Mouse (Mus musculus) embryo, embryonic 9.5 days (tissue): ENCODE measurements around the gene Hs3st6.
"Not testable (repeated sequence)": the region's sequence is repeated elsewhere in the genome, so short reads cannot be mapped to it uniquely, and the experiment has no call there.

Experiments used
- DNase-seq: peaks from one replicate; pipeline ENCODE4 v3.0.0-alpha.2; 2017; ENCODE audit errors: extremely low spot score

Gene Hs3st6

DNA sequence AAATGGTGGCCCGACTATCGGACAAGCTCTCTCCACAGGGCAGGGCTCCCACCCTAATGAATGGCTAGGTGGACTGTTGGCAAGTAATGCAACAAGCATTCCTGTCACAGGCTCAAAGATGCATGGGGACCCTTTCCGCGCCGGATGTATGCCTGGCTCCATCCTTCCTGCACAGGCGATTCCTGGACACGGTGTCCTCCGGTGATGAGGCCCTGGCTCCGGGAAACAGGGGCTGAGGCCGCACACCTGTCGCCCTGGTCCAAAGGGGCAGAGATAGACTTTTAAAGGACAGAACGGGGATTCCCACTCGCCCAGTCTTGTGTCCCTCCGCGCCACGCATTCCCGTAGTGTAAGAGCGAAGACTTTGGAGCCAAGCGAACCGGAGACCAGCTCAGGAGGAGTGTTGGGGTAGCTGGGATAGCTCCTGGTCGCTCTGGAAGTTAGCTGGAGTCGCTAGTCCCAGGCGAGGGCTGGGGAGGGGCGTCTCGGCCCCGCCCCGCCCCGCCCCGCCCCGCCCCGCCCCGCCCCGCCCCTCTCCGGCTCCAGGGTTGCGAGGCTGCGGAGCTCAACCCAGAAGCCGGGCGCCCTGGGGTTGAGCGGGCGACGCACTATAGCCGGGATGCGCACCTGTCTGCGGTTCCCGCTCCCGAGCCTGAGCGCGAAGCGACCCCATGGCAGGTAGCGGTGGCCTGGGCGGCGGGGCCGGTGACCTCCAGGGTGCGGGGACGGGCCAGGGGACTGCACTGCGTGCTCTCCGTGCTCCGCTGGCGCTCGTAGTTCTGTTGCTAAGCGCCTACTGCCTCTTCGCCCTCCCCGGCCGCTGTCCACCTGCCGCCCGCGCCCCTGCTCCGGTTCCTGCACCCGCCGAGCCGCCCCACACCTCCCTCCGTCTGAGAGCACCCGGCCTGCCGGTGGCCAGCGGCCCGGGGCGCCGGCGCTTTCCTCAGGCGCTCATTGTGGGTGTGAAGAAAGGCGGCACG is at the start of gene Hs3st6:
Gene Hs3st6, plus strand, starts transcription at position 574 of the 980 bp plus-strand sequence.
- DNase-seq = peak; percentile 82

DNA sequence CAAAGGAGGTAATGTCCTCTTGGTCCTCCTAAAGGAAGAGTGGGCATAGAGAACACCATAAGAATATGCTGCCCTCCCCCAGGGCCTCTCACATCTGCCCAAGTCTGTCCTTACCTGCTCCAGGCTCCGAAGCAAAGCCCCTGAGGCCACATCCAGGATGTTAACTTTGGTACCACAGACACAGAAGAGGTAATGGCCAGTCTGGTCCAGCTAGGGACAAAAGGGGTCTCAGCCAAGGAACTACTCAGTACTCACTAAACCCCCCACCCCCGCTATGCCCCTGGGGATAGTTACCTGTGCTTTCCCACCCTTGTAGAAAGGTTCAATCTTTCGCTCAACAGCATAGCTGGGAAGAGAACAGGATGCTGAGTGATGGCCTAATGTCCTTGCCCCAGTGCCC is 47.0 kb upstream of the Hs3st6 start:
- DNase-seq = no peak

GRCm38 (mm10) chr17:24706982-24707800 is 45.6 kb upstream of the Hs3st6 start, which contains the start of gene Tbl3:
Gene Tbl3 (minus strand): TSS chr17:24707660.
- peak; percentile 95 for DNase-seq

DNA sequence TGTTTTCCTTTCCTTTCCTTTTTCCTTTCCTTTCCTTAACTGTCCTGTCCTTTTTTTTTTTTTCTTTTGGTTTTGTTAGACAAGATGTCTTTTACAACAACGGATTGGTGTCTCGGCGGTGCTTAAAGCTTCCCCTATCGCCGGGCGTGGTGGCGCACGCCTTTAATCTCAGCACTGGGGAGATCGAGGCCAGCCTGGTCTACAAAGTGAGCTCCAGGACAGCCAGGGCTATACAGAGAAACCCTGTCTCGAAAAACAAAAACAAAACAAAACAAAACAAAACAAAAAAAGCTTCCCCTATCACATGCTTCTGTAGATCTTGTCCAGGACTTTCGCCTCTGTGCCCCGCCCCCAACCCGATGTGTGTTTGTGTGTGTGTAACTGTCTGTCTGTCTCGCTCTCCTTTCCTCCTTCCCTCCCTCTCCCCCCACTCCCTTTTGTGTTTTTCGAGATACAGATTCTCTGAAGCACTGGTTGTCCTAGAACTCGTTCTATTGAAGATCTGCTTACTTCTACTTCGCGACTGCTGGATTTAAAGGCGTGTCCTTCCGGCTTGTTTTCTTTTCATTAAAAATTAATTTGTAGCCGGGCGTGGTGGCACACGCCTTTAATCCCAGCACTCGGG is 44.9 kb upstream of the Hs3st6 start:
- DNase-seq = no peak

DNA sequence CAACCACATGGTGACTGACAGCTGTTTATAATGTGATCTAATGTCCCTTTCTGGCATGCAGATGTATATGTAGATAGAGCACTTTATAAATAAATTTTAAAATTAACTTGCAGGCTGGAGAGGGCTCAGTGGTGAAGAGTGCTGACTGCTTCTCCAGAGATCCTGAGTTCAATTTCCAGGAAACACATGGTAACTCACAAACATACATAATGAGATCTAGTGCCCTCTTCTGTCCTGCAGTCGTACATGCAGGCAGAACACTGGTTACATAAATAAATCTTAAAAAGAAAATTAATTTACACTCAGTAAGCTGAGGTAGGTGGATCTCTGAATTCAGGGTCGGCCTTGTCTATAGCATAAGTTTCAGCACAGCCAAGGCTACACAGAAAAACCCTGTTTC is 44.1 kb upstream of the Hs3st6 start:
- no peak for DNase-seq

DNA sequence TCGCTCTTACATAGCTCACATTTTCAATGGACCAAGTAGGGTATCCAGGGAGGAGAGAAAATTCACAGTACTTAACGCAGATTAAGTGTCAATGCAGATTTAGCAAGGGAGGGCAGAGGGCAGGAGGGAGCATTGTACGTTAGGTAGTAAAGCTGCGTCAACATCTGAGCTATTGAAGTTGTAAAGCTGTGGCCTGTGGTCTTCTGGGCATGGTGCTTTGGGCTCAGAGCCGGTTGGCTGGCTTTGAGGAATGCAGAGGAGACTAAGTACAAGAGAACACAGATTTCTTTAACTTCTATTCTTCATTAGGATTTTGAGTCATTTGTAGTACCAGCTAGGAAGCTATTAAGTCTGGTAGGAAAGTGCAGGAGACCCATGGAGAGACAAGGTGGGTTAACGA is 37.2 kb upstream of the Hs3st6 start:
- no peak for DNase-seq

DNA sequence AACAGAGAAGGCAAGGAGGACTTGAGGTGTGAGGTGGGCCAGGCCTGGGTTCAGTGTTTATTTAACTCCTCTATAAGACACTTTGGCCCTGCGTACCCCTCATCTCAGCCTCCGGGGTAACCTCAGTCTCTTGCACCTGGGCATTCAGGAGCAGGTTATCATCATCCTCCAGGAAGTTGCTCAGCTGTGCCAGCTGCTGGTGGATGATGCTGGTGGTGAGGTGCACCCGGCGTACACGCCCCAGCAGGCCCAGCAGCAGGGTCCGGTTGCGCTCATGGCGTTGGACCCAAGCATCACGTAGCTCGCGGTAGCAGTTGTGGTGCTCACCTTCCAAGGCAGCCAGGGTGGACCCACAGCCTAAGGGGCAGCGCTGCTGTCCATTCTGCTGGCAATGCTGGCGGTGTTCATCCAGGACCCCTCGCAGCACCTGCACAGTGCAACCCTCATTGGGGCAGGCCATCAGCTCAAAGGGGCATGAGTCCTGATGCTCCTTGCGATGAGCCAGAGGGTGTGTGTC is 36.6 kb upstream of the Hs3st6 start:
- DNase-seq = no peak

DNA sequence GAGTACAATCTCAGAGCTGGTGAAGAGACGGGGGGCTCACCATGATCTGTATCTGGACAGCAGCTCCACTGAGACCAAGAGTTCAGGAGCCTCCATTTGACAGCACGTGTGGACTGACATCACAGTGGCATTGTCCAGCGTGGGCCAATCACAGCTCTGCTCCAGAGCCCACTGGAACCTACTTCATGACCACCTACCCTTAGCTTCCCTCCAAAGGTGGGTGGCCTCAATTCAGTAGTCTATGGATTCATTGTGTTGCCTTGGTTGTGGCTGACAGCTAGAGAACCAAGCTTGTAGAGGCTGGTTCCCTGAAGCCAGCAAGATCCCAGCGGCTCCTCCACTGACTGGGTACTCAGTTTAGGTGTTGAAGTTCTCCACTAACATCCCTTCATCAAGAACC is 34.8 kb upstream of the Hs3st6 start, which contains the start of the genes Rnf151 and Rps2:
Gene Rnf151, minus strand, starts transcription at position 121 of the 400 bp plus-strand sequence.
Gene Rps2, plus strand, starts transcription at position 174 of the 400 bp plus-strand sequence.
- no peak for DNase-seq

DNA sequence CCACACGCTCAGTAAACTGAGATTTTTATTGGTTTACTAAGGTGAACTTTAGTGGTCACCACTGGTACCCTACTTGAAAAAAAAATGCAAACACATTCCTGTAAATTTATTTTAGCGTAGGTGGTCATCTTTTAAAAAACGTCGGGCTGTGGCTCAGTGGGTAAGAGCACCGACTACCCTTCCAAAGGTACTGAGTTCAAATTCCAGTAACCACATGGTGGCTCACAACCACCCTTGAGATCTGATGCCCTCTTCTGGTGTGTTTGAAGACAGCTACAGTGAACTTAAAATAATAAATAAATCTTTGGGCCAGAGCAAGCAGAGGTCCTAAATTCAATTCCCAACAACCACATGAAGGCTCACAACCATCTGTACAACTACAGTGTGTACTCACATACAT is 33.9 kb upstream of the Hs3st6 start:
- not testable (repeated sequence) for DNase-seq

DNA sequence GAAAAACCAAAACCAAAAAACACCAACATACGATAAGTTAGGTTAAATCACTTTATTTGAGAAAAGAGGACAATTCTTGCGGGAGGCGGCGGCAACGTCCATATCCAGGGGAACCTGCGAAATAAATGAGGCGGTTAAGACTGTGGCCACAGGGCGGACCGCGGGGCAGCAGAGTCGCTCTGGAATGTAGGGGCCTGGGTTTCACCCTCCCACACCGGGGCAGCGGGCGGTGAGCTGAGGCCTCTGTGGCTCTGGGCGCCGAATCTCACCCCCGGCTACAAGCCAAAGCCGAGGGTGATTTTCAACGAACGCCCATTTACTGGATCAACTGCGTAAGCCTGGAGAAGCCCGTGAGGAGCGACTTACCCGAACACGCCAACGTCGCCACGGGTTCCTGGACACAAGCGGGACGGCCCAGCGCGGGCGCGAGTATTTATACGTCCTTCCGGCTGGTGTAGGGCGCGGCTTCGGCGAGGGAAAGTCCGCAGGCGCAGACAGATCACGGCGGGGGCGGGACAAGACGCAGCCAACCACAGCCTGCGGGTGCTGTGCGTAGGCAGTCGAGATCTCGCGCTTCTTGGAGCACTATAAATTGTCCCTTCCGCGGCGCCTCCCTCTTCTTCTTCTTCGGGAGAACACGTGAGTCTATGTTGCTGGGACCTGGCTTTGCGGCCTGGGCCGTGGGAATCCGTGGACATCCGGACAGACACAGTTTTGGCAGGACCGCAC is 33.1 kb upstream of the Hs3st6 start:
- peak; percentile 98 for DNase-seq

DNA sequence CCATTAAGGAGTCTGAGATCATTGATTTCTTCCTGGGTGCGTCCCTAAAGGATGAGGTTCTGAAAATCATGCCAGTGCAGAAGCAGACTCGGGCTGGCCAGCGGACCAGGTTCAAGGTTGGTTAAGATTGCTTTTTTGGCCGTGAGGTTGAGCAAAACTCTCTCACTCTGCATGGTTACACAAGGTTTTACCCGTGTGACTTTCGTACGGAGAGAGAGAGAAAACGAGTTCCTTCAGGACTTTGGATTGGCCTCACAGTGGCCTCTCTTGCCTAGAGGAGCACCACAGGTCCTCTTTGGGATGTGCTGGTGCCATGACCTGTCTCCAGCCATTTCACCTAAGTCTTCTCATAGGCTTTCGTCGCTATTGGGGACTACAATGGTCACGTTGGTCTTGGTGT is 32.2 kb upstream of the Hs3st6 start:
- DNase-seq = not testable (repeated sequence)

- DNase-seq = not testable (repeated sequence)
Observed at GRCm38 (mm10) chr17:24721383-24721955, 31.3 kb upstream of the Hs3st6 start.

DNA sequence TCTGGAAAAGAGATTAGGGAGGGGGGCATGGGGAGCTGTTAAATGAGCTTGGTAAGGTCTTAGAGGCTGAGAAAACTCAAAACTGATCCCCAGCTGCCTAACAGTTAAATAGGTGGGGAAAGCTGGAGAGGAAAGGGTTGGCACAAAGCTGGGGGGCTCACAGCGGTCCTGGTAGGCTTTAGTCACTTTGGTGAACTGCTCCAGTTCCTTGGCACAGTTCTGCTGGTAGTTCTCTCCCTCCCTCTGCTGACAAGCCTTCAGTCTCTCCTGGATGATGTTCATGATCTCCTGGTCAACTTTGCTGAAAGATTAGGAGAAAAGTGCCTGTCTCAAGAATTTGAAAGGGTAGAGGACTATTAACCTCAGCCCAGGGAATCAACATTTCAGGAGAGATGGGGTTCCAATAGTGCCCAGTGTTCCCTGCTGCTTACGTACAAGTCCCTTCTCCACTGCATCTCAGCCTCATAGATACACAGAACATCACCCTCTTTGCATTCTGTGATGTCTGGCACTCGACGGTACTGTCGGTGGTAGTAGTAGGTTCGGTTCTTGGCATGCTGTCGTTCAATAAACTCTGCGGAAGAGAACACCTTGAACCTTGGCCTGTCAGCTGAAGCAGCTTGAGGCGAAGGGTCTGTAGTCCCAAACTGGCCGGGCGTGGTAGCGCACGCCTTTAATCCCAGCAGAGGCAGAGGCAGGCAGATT is 30.4 kb upstream of the Hs3st6 start:
- DNase-seq = peak; percentile 57

- DNase-seq = peak; percentile 51
Observed at GRCm38 (mm10) chr17:24723122-24723880, 29.5 kb upstream of the Hs3st6 start.

GRCm38 (mm10) chr17:24723881-24724180 is 29.0 kb upstream of the Hs3st6 start:
- DNase-seq = no peak

GRCm38 (mm10) chr17:24724184-24724583 is 28.6 kb upstream of the Hs3st6 start, which contains the start of gene Ndufb10:
Gene Ndufb10 (minus strand): TSS chr17:24724478.
- DNase-seq = peak; percentile 96

DNA sequence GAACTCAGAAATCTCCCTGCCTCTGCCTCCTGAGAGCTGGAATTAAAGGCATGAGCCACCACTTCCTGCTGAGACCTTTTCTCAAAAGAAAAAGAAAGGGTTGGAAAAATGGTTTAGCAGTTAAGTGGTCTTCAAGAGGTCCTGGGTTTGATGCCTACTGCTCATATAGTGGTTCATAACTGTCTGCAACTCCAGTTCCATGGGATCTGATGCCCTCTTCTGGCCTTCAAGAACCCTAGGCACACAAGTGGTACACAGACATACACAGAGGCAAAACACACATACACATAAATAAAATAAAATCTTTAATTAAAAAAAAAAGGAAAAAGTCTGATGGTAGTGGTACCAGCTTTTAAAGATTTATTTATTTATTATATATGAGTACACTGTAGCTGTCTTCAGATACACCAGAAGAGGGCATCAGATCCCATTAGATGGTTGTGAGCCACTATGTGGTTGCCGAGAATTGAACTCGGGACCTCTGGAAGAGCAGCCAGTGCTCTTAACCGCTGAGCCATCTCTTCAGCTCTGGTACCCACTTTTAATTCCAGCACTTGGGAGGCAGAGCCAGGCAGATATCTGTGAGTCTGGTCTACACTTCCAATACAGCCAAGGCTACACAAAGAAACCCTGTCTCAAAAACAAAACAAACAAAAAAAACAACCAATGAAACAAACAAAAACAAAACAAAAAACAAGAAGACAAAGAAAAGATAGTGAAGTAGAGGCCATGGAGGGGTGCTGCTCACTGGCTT is 27.0 kb upstream of the Hs3st6 start:
- no peak for DNase-seq

DNA sequence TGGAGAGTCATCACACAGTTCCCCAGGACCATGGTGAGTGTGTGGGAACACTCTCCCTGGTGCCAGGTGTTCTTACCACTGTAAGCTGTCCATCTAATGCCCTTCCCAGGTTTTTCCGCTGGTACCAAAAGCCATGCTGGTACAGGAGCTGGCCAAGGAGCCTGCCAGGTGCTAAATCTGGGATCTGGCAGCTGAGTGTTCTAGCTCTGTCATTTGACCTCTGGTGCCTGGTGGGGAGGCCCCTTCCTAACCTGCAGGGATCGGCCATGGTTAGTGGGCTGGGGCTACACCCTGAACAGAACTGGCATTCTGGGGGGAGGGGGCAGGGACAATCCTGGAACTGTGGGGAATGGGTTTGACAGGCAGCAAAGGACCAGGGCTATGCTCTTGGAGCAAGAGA is 25.2 kb upstream of the Hs3st6 start, which contains the start of gene Rpl3l:
Gene Rpl3l, plus strand, starts transcription at position 203 of the 400 bp plus-strand sequence.
- no peak for DNase-seq
